Mouse (Mus musculus): ENCODE data around the gene Il5.

DNA sequence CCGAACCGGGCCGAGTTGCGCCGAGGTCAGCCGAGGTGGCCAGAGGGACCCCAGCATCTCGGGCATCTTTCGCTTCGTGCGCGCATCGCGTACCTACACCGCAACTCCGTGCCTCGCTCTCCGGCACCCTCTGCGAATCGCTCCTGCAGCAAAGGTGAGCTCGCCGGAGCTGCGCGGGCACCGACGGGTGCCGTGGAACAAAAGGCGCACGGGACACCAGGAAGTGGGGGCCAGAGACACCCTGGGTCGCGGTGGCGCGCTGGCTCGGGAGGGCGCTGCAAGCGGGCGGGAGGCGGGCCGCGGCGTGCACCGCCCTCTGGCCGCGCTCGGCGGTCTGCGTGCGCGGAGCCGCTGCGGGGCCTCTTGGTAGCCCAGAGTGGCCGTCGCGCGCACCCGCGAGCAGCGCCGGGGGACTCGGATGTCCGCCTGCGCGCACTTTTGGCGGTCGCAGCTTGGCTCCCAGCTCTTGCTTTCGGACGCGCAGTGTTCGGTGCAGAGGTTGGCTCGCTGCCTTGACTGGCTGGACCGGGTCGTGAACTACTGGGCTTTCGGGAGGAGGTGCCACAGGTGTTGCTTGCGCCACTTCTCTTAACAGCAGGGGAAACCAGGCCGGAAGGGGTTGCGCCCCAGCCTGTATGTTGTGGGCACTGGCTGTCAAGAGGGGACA is 49.7 kb downstream of the Il5 start:
- TF ChIP-seq CTCF (conservative IDR thresholded peaks at IDR 0.05; ENCODE audit: low read length) (no peak), NANOG (IDR thresholded peaks at IDR 0.05; ENCODE audit: borderline replicate concordance, low read length) (no peak)
